Mouse (Mus musculus) heart, postnatal 0 days (tissue): ENCODE data around the gene Clcf1. TPM values are rescaled to one million over a fixed set of nuclear protein-coding genes. Genes with fewer than 3 reads are reported as not detected.

Experiments
- ATAC-seq: fragments of 200-750 bp; cut with Nextera tagmentation; 2 replicates; pipeline ENCODE4 v1.8.0; 2017; ENCODE audit warnings: low read depth, moderate number of reproducible peaks, moderate library complexity; ENCODE audit not compliant: insufficient read depth
- DNase-seq: peaks from one replicate; pipeline ENCODE4 v3.0.0-alpha.2; 2016; ENCODE audit warnings: low spot score
- H3K27ac ChIP-seq: fragments of 300-500 bp; sonication (generic); 2 replicates; pipeline ENCODE4 v1.5.1; 2014; ENCODE audit warnings: low read depth, mild to moderate bottlenecking
- H3K27me3 ChIP-seq: fragments of 300-500 bp; sonication (generic); 2 replicates; pipeline ENCODE4 v1.6.1; 2014; ENCODE audit warnings: low read length, mixed read lengths; ENCODE audit not compliant: control insufficient read depth, insufficient read depth
- H3K36me3 ChIP-seq: fragments of 300-500 bp; sonication (generic); replicated peaks from 2 replicates; pipeline ENCODE4 v1.6.1; 2014; ENCODE audit warnings: low read length, mixed read lengths; ENCODE audit not compliant: control insufficient read depth, insufficient read depth
- H3K4me1 ChIP-seq: fragments of 300-500 bp; sonication (generic); 2 replicates; pipeline ENCODE4 v1.6.1; 2014; ENCODE audit warnings: antibody characterized with exemption; ENCODE audit not compliant: control insufficient read depth, insufficient read depth
- H3K4me2 ChIP-seq: fragments of 300-500 bp; sonication (generic); 2 replicates; pipeline ENCODE4 v1.6.1; 2014; ENCODE audit warnings: low read depth, mild to moderate bottlenecking, low read length, moderate library complexity
- H3K4me3 ChIP-seq: fragments of 300-500 bp; sonication (generic); 2 replicates; pipeline ENCODE4 v1.5.1; 2014; ENCODE audit warnings: low read depth, low read length
- H3K9ac ChIP-seq: fragments of 300-500 bp; sonication (generic); replicated peaks from 2 replicates; pipeline ENCODE4 v1.6.1; 2014; ENCODE audit warnings: low read depth, low read length, mixed read lengths
- H3K9me3 ChIP-seq: fragments of 300-500 bp; sonication (generic); replicated peaks from 2 replicates; pipeline ENCODE4 v1.6.1; 2016; ENCODE audit warnings: low read length; ENCODE audit not compliant: control insufficient read depth
- CTCF ChIP-seq: IDR thresholded peaks from 2 replicates; pipeline ENCODE4 v1.5.1; 2016; ENCODE audit warnings: antibody characterized with exemption, control low read depth, low read depth
- EP300 ChIP-seq: IDR thresholded peaks from 2 replicates; pipeline ENCODE4 v1.6.1; 2016; ENCODE audit warnings: antibody characterized with exemption, low read depth
- WGBS: fragments of 180-500 bp; shearing (Covaris S2); extraction: QIAGEN DNeasy Blood & Tissue Kit; methylation state at CpG from one replicate; pipeline ENCODE4 v1.1.7; 2014; 5-methylcytosine and 5-hydroxymethylcytosine counted together
- polyA plus RNA-seq: library from polyadenylated mRNA; unstranded; fragments of >200 nt; fragmentation: Nextera tagmentation; extraction: Ambion mirVana; gene quantifications from 2 replicates; pipeline ENCODE4 v1.2.1, GENCODE M21; 2015
- total RNA-seq: library from RNA; depleted of rRNA; stranded (reverse); fragments of >200 nt; gene quantifications from 2 replicates; pipeline ENCODE4 v1.2.3, GENCODE M21; 2014; ENCODE audit warnings: low replicate concordance

Clcf1 gene
- total and polyA plus RNA-seq, 2 experiments from 2014 or later, result 0.67 to 14.7 TPM

DNA sequence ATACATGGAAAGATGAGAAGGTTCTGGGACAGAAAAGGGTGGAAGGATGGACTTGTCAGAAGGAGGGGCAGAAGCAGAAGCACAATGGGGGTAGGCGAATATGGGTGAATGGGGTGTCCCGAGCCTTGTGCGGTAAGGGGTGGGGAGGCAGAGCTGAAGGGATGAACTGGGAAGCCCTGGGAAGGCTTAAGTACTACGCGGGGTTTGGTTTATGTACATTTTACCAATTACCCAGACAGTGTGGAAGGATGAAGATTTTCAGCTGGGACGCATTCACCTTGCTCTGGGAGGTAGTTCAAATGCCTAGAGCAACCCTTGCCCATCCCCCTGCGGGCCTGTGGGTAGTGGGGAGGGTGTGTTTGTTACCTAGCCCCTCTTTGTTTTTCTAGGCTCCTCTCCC, 11.9 kb upstream of the Clcf1 start:
- no peak for ATAC-seq
- peak overlapping the region; percentile 67 for H3K27ac ChIP-seq
- 27% methylated on average over 7 of the region's 7 CpGs for WGBS

DNA sequence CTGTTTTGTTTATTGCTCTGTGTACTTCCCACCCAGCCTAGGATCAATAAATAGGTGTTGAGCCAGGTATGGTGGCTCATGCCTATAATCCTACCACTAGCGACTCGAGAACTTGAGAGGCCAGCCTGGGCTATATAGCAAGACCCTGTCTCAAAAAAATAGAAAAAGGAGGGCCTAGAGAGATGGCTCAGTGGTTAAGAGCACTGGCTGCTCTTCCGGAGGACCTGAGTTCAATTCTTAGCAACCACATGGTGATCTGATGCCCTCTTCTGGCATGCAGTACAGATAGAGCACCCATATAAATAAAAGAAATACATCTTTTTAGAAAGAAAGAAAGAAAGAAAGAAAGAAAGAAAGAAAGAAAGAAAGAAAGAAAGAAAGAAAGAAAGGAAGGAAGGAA, 10.9 kb upstream of the Clcf1 start:
- no peak for DNase-seq
- H3K27me3 ChIP-seq, result no peaks in the 10 kb centered on the region
- no peak overlapping the region for H3K27ac ChIP-seq
- H3K36me3 ChIP-seq, result peaks cover 18% of the 10 kb centered on the region
- WGBS, result 69% methylated on average over 3 of the region's 3 CpGs
- no peak overlapping the region for H3K9ac ChIP-seq
- no peaks in the 10 kb centered on the region for H3K9me3 ChIP-seq
- TF ChIP-seq CTCF, result no peak
- TF ChIP-seq EP300, result no peak
- H3K4me1 ChIP-seq, result peaks cover 21% of the 10 kb centered on the region
- no peak overlapping the region for H3K4me2 ChIP-seq
- ATAC-seq, result no peak
- no peak overlapping the region for H3K4me3 ChIP-seq

More for the DNA sequence above, 11.9 kb upstream of the Clcf1 start:
- H3K4me2 ChIP-seq, result peak overlapping the region; percentile 82
- H3K4me3 ChIP-seq, result peak overlapping the region; percentile 67
- H3K9me3 ChIP-seq, result no peaks in the 10 kb centered on the region
- no peak for TF ChIP-seq EP300
- TF ChIP-seq CTCF, result no peak
- DNase-seq, result no peak
- H3K27me3 ChIP-seq, result no peaks in the 10 kb centered on the region
- peak overlapping the region; percentile 80 for H3K9ac ChIP-seq
- H3K4me1 ChIP-seq, result peaks cover 21% of the 10 kb centered on the region
- H3K36me3 ChIP-seq, result peaks cover 24% of the 10 kb centered on the region

- no peak overlapping the region for H3K4me3 ChIP-seq
- H3K9ac ChIP-seq, result no peak overlapping the region
- ATAC-seq, result no peak
- TF ChIP-seq CTCF, result no peak
- no peak for TF ChIP-seq EP300
- peak overlapping the region; percentile 59 for H3K27ac ChIP-seq
- peaks cover 16% of the 10 kb centered on the region for H3K36me3 ChIP-seq
- DNase-seq, result no peak
- peaks cover 21% of the 10 kb centered on the region for H3K4me1 ChIP-seq
- H3K9me3 ChIP-seq, result no peaks in the 10 kb centered on the region
- H3K4me2 ChIP-seq, result no peak overlapping the region; the same call in 1 of the 2 replicates
- no peaks in the 10 kb centered on the region for H3K27me3 ChIP-seq
- 39% methylated on average over 13 of the region's 13 CpGs for WGBS
Observed at GRCm38 (mm10) chr19:4203604-4204326, 10.3 kb upstream of the Clcf1 start.

DNA sequence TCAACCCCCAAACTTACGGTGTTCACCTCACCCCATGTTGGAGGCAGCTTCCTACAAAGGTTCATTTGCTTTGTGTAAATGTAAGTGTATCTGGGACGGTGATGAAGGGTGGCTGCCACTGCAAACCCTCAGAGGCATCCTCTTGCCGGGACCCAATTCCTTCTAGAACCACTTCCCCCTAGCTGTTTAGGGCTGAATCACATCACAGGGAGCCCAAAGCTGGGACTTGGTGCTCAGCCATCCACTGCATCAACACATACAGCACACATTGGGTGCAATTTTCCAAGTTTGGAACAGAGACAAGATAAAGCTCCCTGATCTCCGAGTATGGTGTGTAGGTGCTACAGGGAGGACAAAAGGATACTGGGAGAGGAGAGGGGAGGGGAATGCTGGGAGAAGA, 9.1 kb upstream of the Clcf1 start:
- peaks cover 4% of the 10 kb centered on the region; the same call in 1 of the 2 replicates for H3K36me3 ChIP-seq
- no peaks in the 10 kb centered on the region for H3K9me3 ChIP-seq
- H3K4me1 ChIP-seq, result peaks cover 21% of the 10 kb centered on the region
- no peak overlapping the region for H3K9ac ChIP-seq
- no peaks in the 10 kb centered on the region for H3K27me3 ChIP-seq
- 49% methylated on average over 4 of the region's 4 CpGs for WGBS
- no peak overlapping the region for H3K4me2 ChIP-seq
- TF ChIP-seq EP300 (no peak), CTCF (no peak)
- no peak overlapping the region for H3K4me3 ChIP-seq
- DNase-seq, result no peak
- no peak for ATAC-seq
- no peak overlapping the region for H3K27ac ChIP-seq

DNA sequence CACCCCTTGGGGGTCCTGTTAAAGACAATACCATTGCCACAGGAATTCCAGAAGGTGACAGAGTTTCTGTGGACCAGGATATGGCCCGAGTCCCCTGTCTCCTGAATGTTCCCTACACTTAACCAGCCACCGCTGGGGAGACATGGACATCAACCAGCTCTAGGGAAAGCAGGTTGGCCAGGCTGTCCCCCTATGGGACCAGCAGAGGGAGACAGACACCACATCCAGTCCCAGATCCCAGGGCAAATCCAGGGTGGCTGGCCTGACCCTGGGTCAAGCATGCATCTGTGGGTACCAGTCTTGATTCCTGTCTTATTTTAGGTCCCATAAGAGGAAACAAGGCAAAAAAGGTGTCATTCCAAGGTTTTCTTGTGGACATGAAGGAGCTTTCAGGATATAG, 7.1 kb upstream of the Clcf1 start:
- ATAC-seq, result peak; percentile 73
- peaks cover 6% of the 10 kb centered on the region; the same call in 1 of the 2 replicates for H3K27me3 ChIP-seq
- 0% methylated on average over 2 of the region's 2 CpGs for WGBS

GRCm38 (mm10) chr19:4208563-4208962, 5.5 kb upstream of the Clcf1 start:
- Histone ChIP-seq H3K9me3 (no peaks in the 10 kb centered on the region), H3K4me2 (no peak overlapping the region), H3K4me3 (no peak overlapping the region), H3K4me1 (peaks cover 3% of the 10 kb centered on the region; the same call in 1 of the 2 replicates), H3K27ac (no peak overlapping the region), H3K27me3 (peaks cover 19% of the 10 kb centered on the region), H3K9ac (no peak overlapping the region), H3K36me3 (no peaks in the 10 kb centered on the region)
- DNase-seq (no peak), ATAC-seq (no peak)
- 89% methylated on average over 5 of the region's 5 CpGs for WGBS
- TF ChIP-seq CTCF, result no peak
- TF ChIP-seq EP300, result no peak

More for the DNA sequence above, 7.1 kb upstream of the Clcf1 start:
- DNase-seq, result peak; percentile 69
- H3K36me3 ChIP-seq, result no peaks in the 10 kb centered on the region
- H3K4me1 ChIP-seq, result peaks cover 13% of the 10 kb centered on the region
- no peak overlapping the region for H3K4me2 ChIP-seq
- H3K9ac ChIP-seq, result no peak overlapping the region
- no peak overlapping the region for H3K27ac ChIP-seq
- H3K9me3 ChIP-seq, result no peaks in the 10 kb centered on the region
- TF ChIP-seq EP300, result no peak
- peak; percentile 96 for TF ChIP-seq CTCF
- H3K4me3 ChIP-seq, result no peak overlapping the region
